8 mouse cellular contexts compared by ENCODE assay signal in the genomic region with DNA sequence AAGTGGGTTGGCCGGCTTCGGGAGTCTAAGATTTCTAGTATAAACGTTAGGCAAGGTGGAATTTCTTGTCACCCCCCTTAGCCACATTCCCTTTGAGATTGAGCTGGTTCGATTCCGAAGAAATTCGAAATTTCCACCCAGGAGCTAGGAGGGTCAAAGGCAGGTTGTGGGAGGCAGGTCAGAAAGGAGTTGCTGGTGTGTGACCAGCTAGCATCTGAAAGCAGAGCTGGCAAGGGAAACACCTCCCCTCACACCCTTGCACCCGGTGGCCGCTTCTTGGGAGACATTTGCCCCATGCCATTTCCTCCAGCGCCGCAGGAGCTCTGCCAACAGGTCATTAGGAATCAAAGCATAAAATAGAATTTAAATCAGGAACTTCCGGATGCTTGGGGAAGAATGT. TPM values are rescaled to one million over a fixed set of nuclear protein-coding genes. Genes with fewer than 3 reads are reported as not detected.
DNase-seq lines count a peak whose midpoint lies in the region; ATAC-seq and TF ChIP-seq lines count a peak whose summit lies in the region.

No protein-coding gene starts in this region.

- H3K36me3 ChIP-seq in E14TG2a.4 (ENCODE audit: insufficient read depth, low read length), result peaks cover 10% of the 10 kb centered on the region; the same call in 1 of the 2 replicates
- no peaks in the 10 kb centered on the region for H3K36me3 ChIP-seq in forebrain, postnatal 0 days (ENCODE audit: insufficient read depth)
- H3K36me3 ChIP-seq in limb, embryonic 11.5 days (ENCODE audit: control insufficient read depth, insufficient read depth, low read length), result no peaks in the 10 kb centered on the region

- peaks cover 45% of the 10 kb centered on the region for H3K4me1 ChIP-seq in E14TG2a.4 (replicated peaks; ENCODE audit: low read depth, low read length)
- H3K4me1 ChIP-seq in forebrain, postnatal 0 days (ENCODE audit: insufficient read depth), result 0 out of 2 replicates have a peak, but pooled peaks cover 3% of the 10 kb centered on the region
- H3K4me1 ChIP-seq in limb, embryonic 11.5 days (ENCODE audit: control insufficient read depth, insufficient read depth, low read length), result 0 out of 2 replicates have a peak, but pooled peaks cover 4% of the 10 kb centered on the region
- peaks cover 3% of the 10 kb centered on the region; the same call in 1 of the 2 replicates for H3K4me1 ChIP-seq in olfactory bulb, adult 2 months (ENCODE audit: control insufficient read depth, insufficient read depth, low read length)

- WGBS in forebrain, postnatal 0 days, result 6% methylated on average over 11 of the region's 11 CpGs
- 3% methylated on average over 11 of the region's 11 CpGs for WGBS in limb, embryonic 11.5 days
- 15% methylated on average over 11 of the region's 11 CpGs for WGBS in olfactory bulb, adult 2 months

- H3K9me3 ChIP-seq in E14TG2a.4 (ENCODE audit: low read length), result no peaks in the 10 kb centered on the region
- no peaks in the 10 kb centered on the region for H3K9me3 ChIP-seq in forebrain, postnatal 0 days (ENCODE audit: low read length)
- no peaks in the 10 kb centered on the region for H3K9me3 ChIP-seq in limb, embryonic 11.5 days (ENCODE audit: control insufficient read depth, low read length)

- H3K9ac ChIP-seq in forebrain, postnatal 0 days, result peak overlapping the region; percentile 73; the same call in 1 of the 2 replicates
- H3K9ac ChIP-seq in limb, embryonic 11.5 days (ENCODE audit: low read length), result peak overlapping the region; percentile 81

- TF ChIP-seq POLR2A in olfactory bulb, adult 2 months (IDR thresholded peaks at IDR 0.05; ENCODE audit: insufficient read depth, low read depth, low read length), result no peak; the same call in 1 of the 2 replicates

- peak overlapping the region; percentile 98; the same call in 1 of the 2 replicates for H3K27ac ChIP-seq in forebrain, postnatal 0 days (ENCODE audit: low read depth, low read length)
- H3K27ac ChIP-seq in limb, embryonic 11.5 days (replicated peaks; ENCODE audit: low read depth, low read length), result peak overlapping the region; percentile 99
- no peak overlapping the region for H3K27ac ChIP-seq in olfactory bulb, adult 2 months (ENCODE audit: insufficient read depth, low read depth, low read length)

- ATAC-seq in forebrain, postnatal 0 days, result no peak
- ATAC-seq in limb, embryonic 11.5 days (ENCODE audit: insufficient number of reproducible peaks, low FRiP score, low TSS enrichment, low read depth), result no peak

- H3K27me3 ChIP-seq in E14TG2a.4 (ENCODE audit: insufficient read depth, low read length), result no peaks in the 10 kb centered on the region
- H3K27me3 ChIP-seq in forebrain, postnatal 0 days (ENCODE audit: insufficient read depth, low read length), result no peaks in the 10 kb centered on the region
- no peaks in the 10 kb centered on the region for H3K27me3 ChIP-seq in limb, embryonic 11.5 days (ENCODE audit: control insufficient read depth, insufficient read depth, low read length)

- H3K4me2 ChIP-seq in forebrain, postnatal 0 days (ENCODE audit: low read depth), result peak overlapping the region; percentile 95
- peak overlapping the region; percentile 95 for H3K4me2 ChIP-seq in limb, embryonic 11.5 days (ENCODE audit: low read depth, severe bottlenecking)

- no peak for TF ChIP-seq CTCF in E14TG2a.4 (conservative IDR thresholded peaks at IDR 0.05; ENCODE audit: low read length)
- no peak for TF ChIP-seq CTCF in forebrain, postnatal 0 days (IDR thresholded peaks at IDR 0.05; ENCODE audit: low read depth)
- TF ChIP-seq CTCF in olfactory bulb, adult 2 months (IDR thresholded peaks at IDR 0.05; ENCODE audit: insufficient read depth, low read depth, low read length), result no peak

- H3K4me3 ChIP-seq in E14TG2a.4 (replicated peaks; ENCODE audit: low read length), result peak overlapping the region; percentile 84
- peak overlapping the region; percentile 71 for H3K4me3 ChIP-seq in forebrain, postnatal 0 days (ENCODE audit: low read depth, low read length)
- H3K4me3 ChIP-seq in limb, embryonic 11.5 days (ENCODE audit: low read depth, low read length), result peak overlapping the region; percentile 90
- H3K4me3 ChIP-seq in olfactory bulb, adult 2 months (ENCODE audit: insufficient read depth, low read depth, low read length), result peak overlapping the region; percentile 70; the same call in 1 of the 2 replicates

- DNase-seq in gastrocnemius, postnatal 10 days, result peak; percentile 30
- no peak for DNase-seq in gastrocnemius, postnatal 4 days (ENCODE audit: low spot score in 2 of 2)
- DNase-seq in forebrain, postnatal 0 days, result no peak
- DNase-seq in limb, embryonic 11.5 days (ENCODE audit: low spot score), result no peak
- DNase-seq in frontal cortex, postnatal 36 days (ENCODE audit: low spot score in 2 of 2), result no peak
- DNase-seq in ovary, adult 18-20 months (ENCODE audit: low spot score), result no peak

RNA-seq across cellular contexts. Expression of gene Spry2, which starts 2.5 kb away (rescaled TPM):
- total RNA-seq in gastrocnemius, postnatal 10 days (2021), result 10 to 100 TPM; 41.7 to 44.5 TPM
- 10 to 100 TPM; 65.9 to 67.3 TPM for total RNA-seq in gastrocnemius, postnatal 4 days (2021)
- total RNA-seq in forebrain, postnatal 0 days (2014; rRNA removed), result 22.8 and 26.3 TPM in 2 replicates
- polyA plus RNA-seq in forebrain, postnatal 0 days (2015; fragmentation: Nextera tagmentation; extraction: Ambion mirVana), result 49.9 and 56.7 TPM in 2 replicates
- polyA plus RNA-seq in limb, embryonic 11.5 days (2014; fragmentation: Nextera tagmentation; extraction: Ambion mirVana), result 71.3 and 73.3 TPM in 2 replicates
- polyA plus RNA-seq in olfactory bulb, adult 2 months (2012; ENCODE audit: insufficient read depth, insufficient read length, low replicate concordance, missing spikeins), result not detected in 2 replicates
